Comparison of ENCODE assay signal across 16 mouse cellular contexts in the genomic region with DNA sequence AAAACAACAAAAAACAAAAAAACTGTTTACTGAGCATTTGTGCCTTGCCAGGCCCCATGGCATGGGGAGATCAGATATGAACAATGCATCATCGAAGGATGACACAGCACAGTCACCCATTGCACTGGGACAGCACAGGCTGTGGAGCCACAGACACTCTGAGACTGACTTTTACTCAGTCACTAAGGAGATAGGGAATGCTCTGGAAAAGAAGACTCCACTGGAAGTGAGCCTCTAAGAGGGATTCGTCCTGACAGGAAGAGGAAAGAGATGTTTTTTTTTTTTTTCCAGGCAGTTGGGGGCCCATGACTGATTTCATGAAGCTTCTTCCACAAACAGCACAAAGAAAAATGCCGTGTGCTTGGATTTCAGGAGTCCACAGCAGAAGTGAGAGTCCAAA. TPM values are rescaled to one million over a fixed set of nuclear protein-coding genes. Genes with fewer than 3 reads are reported as not detected.
"Had no signal": no experiment of that assay in that cellular context is flagged by ENCODE, and none has a peak within 500 bp of the region (broad histone marks: within the 10 kb centered on the region; RNA-seq: fewer than 3 reads in every experiment).

No protein-coding gene starts in this region.

- H3K4me1 ChIP-seq: liver, embryonic 13.5 days; midbrain, embryonic 10.5 days; midbrain, embryonic 15.5 days had no signal

- DNase-seq: layer of hippocampus, postnatal 36 days; liver, embryonic 13.5 days; right cerebral cortex, adult 18-20 months; right cerebral cortex, postnatal 14 days; right cerebral cortex, postnatal 4 days; thymus, adult 2 months; thymus, postnatal 14 days; thymus, postnatal 4 days had no signal

- H3K27ac ChIP-seq: left cerebral cortex, adult 2 months; liver, embryonic 13.5 days; midbrain, embryonic 10.5 days; midbrain, embryonic 15.5 days; neural tube, embryonic 12.5 days; neural tube, embryonic 15.5 days; stomach, postnatal 0 days had no signal

- H3K9me3 ChIP-seq: liver, embryonic 13.5 days; megakaryocyte, embryonic 14.5 days; midbrain, embryonic 10.5 days; midbrain, embryonic 15.5 days; neural tube, embryonic 12.5 days; neural tube, embryonic 15.5 days had no signal

- H3K9ac ChIP-seq: liver, embryonic 13.5 days; midbrain, embryonic 15.5 days; neural tube, embryonic 12.5 days; neural tube, embryonic 15.5 days had no signal

- H3K36me3 ChIP-seq: liver, embryonic 13.5 days; midbrain, embryonic 10.5 days; midbrain, embryonic 15.5 days; neural tube, embryonic 12.5 days; neural tube, embryonic 15.5 days had no signal

- H3K4me3 ChIP-seq: left cerebral cortex, adult 2 months; liver, embryonic 13.5 days; megakaryocyte, embryonic 14.5 days; midbrain, embryonic 10.5 days; midbrain, embryonic 15.5 days; neural tube, embryonic 12.5 days; neural tube, embryonic 15.5 days had no signal

- H3K4me2 ChIP-seq: liver, embryonic 13.5 days; midbrain, embryonic 15.5 days; neural tube, embryonic 12.5 days; neural tube, embryonic 15.5 days had no signal

- H3K27me3 ChIP-seq: liver, embryonic 13.5 days; midbrain, embryonic 15.5 days; neural tube, embryonic 12.5 days; neural tube, embryonic 15.5 days had no signal

- ATAC-seq: midbrain, embryonic 15.5 days had no signal

RNA-seq across cellular contexts. Expression of a gene that starts 41.7 kb away (rescaled TPM):
- polyA plus RNA-seq: liver, adult 2 months; liver, embryonic 13.5 days had no signal
